In the genomic region with DNA sequence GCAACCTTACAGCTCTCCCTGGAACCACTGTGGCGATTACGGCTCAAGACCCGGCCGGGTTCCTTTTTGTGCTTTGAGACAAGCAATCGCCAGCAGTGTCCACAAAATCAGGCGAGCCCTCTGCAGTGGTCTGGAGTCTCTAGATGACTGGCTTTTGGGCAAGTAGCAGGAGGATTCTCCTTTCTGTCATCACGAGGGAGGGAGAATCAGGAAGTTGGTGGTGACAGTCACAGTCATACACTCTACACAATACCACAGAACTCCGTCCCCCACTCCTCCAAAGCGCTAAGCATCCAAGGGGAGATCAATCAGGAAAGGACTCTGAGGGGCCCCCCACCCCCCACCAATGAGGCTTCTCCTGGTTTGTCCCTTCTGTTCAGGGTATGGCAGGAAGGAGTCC, we compare ENCODE assay signal across 8 mouse cellular contexts. TPM values are rescaled to one million over a fixed set of nuclear protein-coding genes. Genes with fewer than 3 reads are reported as not detected.
DNase-seq lines count a peak whose midpoint lies in the region; ATAC-seq lines count a peak whose summit lies in the region.

No protein-coding gene starts in this region.

- DNase-seq in heart, adult 8-10 months (ENCODE audit: low spot score) = no peak
- DNase-seq in MEL-GATA-1-ER (ENCODE audit: extremely low read depth, low read depth) = peak; percentile 61
- DNase-seq in midbrain, embryonic 14.5 days = no peak
- no peak for DNase-seq in ovary, adult 18-20 months (ENCODE audit: low spot score)
- no peak for DNase-seq in gastrocnemius, postnatal 14 days
- DNase-seq in frontal cortex, postnatal 36 days (ENCODE audit: low spot score in 2 of 2) = no peak

- no peaks in the 10 kb centered on the region for H3K9me3 ChIP-seq in heart, embryonic 14.5 days (ENCODE audit: control insufficient read depth, low read length)
- no peaks in the 10 kb centered on the region for H3K9me3 ChIP-seq in hindbrain, embryonic 16.5 days (ENCODE audit: control insufficient read depth, low read length)
- no peaks in the 10 kb centered on the region for H3K9me3 ChIP-seq in midbrain, embryonic 14.5 days (ENCODE audit: control insufficient read depth, low read length)

- peaks cover 50% of the 10 kb centered on the region for H3K27me3 ChIP-seq in heart, embryonic 14.5 days (ENCODE audit: control insufficient read depth, insufficient read depth, low read length)
- H3K27me3 ChIP-seq in hindbrain, embryonic 16.5 days (replicated peaks; ENCODE audit: control insufficient read depth, insufficient read depth, low read length) = peaks cover 27% of the 10 kb centered on the region
- peaks cover 33% of the 10 kb centered on the region for H3K27me3 ChIP-seq in midbrain, embryonic 14.5 days (ENCODE audit: control insufficient read depth, insufficient read depth, low read length)

- H3K9ac ChIP-seq in heart, embryonic 14.5 days (ENCODE audit: low read length) = peak overlapping the region; percentile 21; the same call in 1 of the 2 replicates
- H3K9ac ChIP-seq in hindbrain, embryonic 16.5 days (ENCODE audit: low read depth, low read length) = no peak overlapping the region
- 0 out of 2 replicates have a peak overlapping the region, but pooled peaks have one; percentile 23 for H3K9ac ChIP-seq in midbrain, embryonic 14.5 days (replicated peaks; ENCODE audit: low read length)

- H3K4me2 ChIP-seq in heart, embryonic 14.5 days (ENCODE audit: low read length) = peak overlapping the region; percentile 74
- H3K4me2 ChIP-seq in hindbrain, embryonic 16.5 days (ENCODE audit: low read length) = peak overlapping the region; percentile 56
- peak overlapping the region; percentile 56 for H3K4me2 ChIP-seq in midbrain, embryonic 14.5 days (ENCODE audit: low read length)

- H3K4me1 ChIP-seq in heart, embryonic 14.5 days (ENCODE audit: control insufficient read depth in 2 of 2, insufficient read depth in 2 of 2, low read length in 2 of 2) = peaks cover 9 to 11% of the 10 kb centered on the region in 2 experiments; a peak in 3 of 4 replicates
- peaks cover 9% of the 10 kb centered on the region for H3K4me1 ChIP-seq in hindbrain, embryonic 16.5 days (ENCODE audit: control insufficient read depth, insufficient read depth, low read depth, low read length)
- peaks cover 10% of the 10 kb centered on the region for H3K4me1 ChIP-seq in midbrain, embryonic 14.5 days (ENCODE audit: control insufficient read depth, insufficient read depth, low read length)

- no peak overlapping the region for H3K27ac ChIP-seq in heart, embryonic 14.5 days (replicated peaks in 1 of 2; ENCODE audit: control insufficient read depth in 1 of 2, insufficient read depth in 1 of 2, low read depth in 2 of 2, low read length in 2 of 2)
- no peak overlapping the region for H3K27ac ChIP-seq in hindbrain, embryonic 16.5 days (ENCODE audit: low read depth, low read length)
- no peak overlapping the region for H3K27ac ChIP-seq in midbrain, embryonic 14.5 days (replicated peaks; ENCODE audit: low read depth, low read length)

- no peak for ATAC-seq in heart, embryonic 14.5 days (ENCODE audit: insufficient number of reproducible peaks, insufficient read depth, low FRiP score, low read depth)
- no peak for ATAC-seq in hindbrain, embryonic 16.5 days
- no peak for ATAC-seq in midbrain, embryonic 14.5 days (ENCODE audit: low FRiP score, low TSS enrichment)

- WGBS in heart, embryonic 14.5 days = 28% methylated on average over 9 of the region's 9 CpGs
- WGBS in hindbrain, embryonic 16.5 days = 26% methylated on average over 9 of the region's 9 CpGs
- WGBS in midbrain, embryonic 14.5 days = 26% methylated on average over 9 of the region's 9 CpGs

- peak overlapping the region; percentile 20 to 42; a peak in 3 of 4 replicates for H3K4me3 ChIP-seq in heart, embryonic 14.5 days (ENCODE audit: control insufficient read depth in 1 of 2, insufficient read depth in 1 of 2, low read depth in 1 of 2, low read length in 2 of 2)
- peak overlapping the region; percentile 41 for H3K4me3 ChIP-seq in hindbrain, embryonic 16.5 days (ENCODE audit: low read length)
- H3K4me3 ChIP-seq in midbrain, embryonic 14.5 days (replicated peaks; ENCODE audit: low read depth, low read length) = peak overlapping the region; percentile 33

- H3K36me3 ChIP-seq in heart, embryonic 14.5 days (ENCODE audit: control insufficient read depth, insufficient read depth, low read length) = no peaks in the 10 kb centered on the region
- no peaks in the 10 kb centered on the region for H3K36me3 ChIP-seq in hindbrain, embryonic 16.5 days (ENCODE audit: control insufficient read depth, insufficient read depth, low read length)
- H3K36me3 ChIP-seq in midbrain, embryonic 14.5 days (ENCODE audit: control insufficient read depth, insufficient read depth, low read length) = no peaks in the 10 kb centered on the region

- intact Hi-C loops in gastrocnemius, postnatal 14 days (cut with DNase I; ENCODE audit: low total_unique reads) = no loop called here

RNA-seq across cellular contexts. Expression of gene Galnt6, which starts 0.6 kb away (rescaled TPM):
- 0.08 and 0.12 TPM in 2 replicates for polyA plus RNA-seq in heart, embryonic 14.5 days (2014; fragmentation: Nextera tagmentation; extraction: Ambion mirVana)
- total RNA-seq in heart, adult 8-10 months (2022) = under 1 TPM; 0.54 to 0.86 (median 0.64) TPM
- 0.17 and 0.30 TPM in 2 replicates for polyA plus RNA-seq in hindbrain, embryonic 16.5 days (2015; fragmentation: Nextera tagmentation; extraction: Ambion mirVana)
- polyA plus RNA-seq in midbrain, embryonic 14.5 days (2014; fragmentation: Nextera tagmentation; extraction: Ambion mirVana) = 0.14 TPM in 1 of 2 replicates, not detected in the other
- total RNA-seq in gastrocnemius, postnatal 14 days (2021) = under 1 TPM; 0.18 to 0.33 TPM

RNA-seq across cellular contexts. Expression of gene Slc4a8, which starts 33.0 kb away (rescaled TPM):
- 0.27 and 0.76 TPM in 2 replicates for polyA plus RNA-seq in heart, embryonic 14.5 days (2014; fragmentation: Nextera tagmentation; extraction: Ambion mirVana)
- total RNA-seq in heart, adult 8-10 months (2022) = 1 to 10 TPM; 1.9 to 4.3 (median 2.8) TPM
- polyA plus RNA-seq in hindbrain, embryonic 16.5 days (2015; fragmentation: Nextera tagmentation; extraction: Ambion mirVana) = 24.7 and 27.9 TPM in 2 replicates
- 24.2 and 32.3 TPM in 2 replicates for polyA plus RNA-seq in midbrain, embryonic 14.5 days (2014; fragmentation: Nextera tagmentation; extraction: Ambion mirVana)
- 1 to 10 TPM; 2.0 to 6.0 TPM for total RNA-seq in gastrocnemius, postnatal 14 days (2021)

RNA-seq across cellular contexts. Expression of gene Cela1, which starts 40.9 kb away (rescaled TPM):
- polyA plus RNA-seq in heart, embryonic 14.5 days (2014; fragmentation: Nextera tagmentation; extraction: Ambion mirVana) = 1.1 and 2.0 TPM in 2 replicates
- 1 to 10 TPM; 1.1 to 2.0 (median 1.5) TPM for total RNA-seq in heart, adult 8-10 months (2022)
- polyA plus RNA-seq in hindbrain, embryonic 16.5 days (2015; fragmentation: Nextera tagmentation; extraction: Ambion mirVana) = 1.4 and 2.0 TPM in 2 replicates
- polyA plus RNA-seq in midbrain, embryonic 14.5 days (2014; fragmentation: Nextera tagmentation; extraction: Ambion mirVana) = 0.74 TPM in 1 of 2 replicates, not detected in the other
- not detected for total RNA-seq in gastrocnemius, postnatal 14 days (2021)

RNA-seq across cellular contexts. Expression of gene Bin2, which starts 59.2 kb away (rescaled TPM):
- polyA plus RNA-seq in heart, embryonic 14.5 days (2014; fragmentation: Nextera tagmentation; extraction: Ambion mirVana) = 1.9 and 2.8 TPM in 2 replicates
- total RNA-seq in heart, adult 8-10 months (2022) = 1 to 10 TPM in 2 of 4 experiments, under 1 TPM in 2; 0.84 to 2.6 (median 1.1) TPM
- polyA plus RNA-seq in hindbrain, embryonic 16.5 days (2015; fragmentation: Nextera tagmentation; extraction: Ambion mirVana) = 1.6 and 1.9 TPM in 2 replicates
- 0.61 and 1.8 TPM in 2 replicates for polyA plus RNA-seq in midbrain, embryonic 14.5 days (2014; fragmentation: Nextera tagmentation; extraction: Ambion mirVana)
- under 1 TPM; 0.53 to 0.89 TPM for total RNA-seq in gastrocnemius, postnatal 14 days (2021)

Comparison
In these comparisons a context has a peak if more than half of its experiments do, and no peak if none do; other contexts are left out.
1. RNA of gene Slc4a8, which starts 33.0 kb away (polyA plus RNA-seq): 24.7 to 27.9 TPM in hindbrain, embryonic 16.5 days and 24.2 to 32.3 TPM in midbrain, embryonic 14.5 days; 0.27 to 0.76 TPM in heart, embryonic 14.5 days; every median in the first group is over 10 times any median in the second.
2. Peak in every context shown above with its lines, with median percentiles within 50 percentile points of each other: H3K4me2 ChIP-seq and H3K4me3 ChIP-seq.